Mouse (Mus musculus) effector memory CD4-positive, alpha-beta T cell, adult 7 months (primary cell): ENCODE measurements around the gene Alox15. TPM values are rescaled to one million over a fixed set of nuclear protein-coding genes. Genes with fewer than 3 reads are reported as not detected.

Experiments
- polyA plus RNA-seq: library from polyadenylated mRNA; unstranded; fragments of 100-300 nt; shearing (Covaris generic); gene quantifications from one replicate; pipeline ENCODE4 v1.2.1, GENCODE M21; 2017

Gene Alox15
- 0.26 TPM for polyA plus RNA-seq

DNA sequence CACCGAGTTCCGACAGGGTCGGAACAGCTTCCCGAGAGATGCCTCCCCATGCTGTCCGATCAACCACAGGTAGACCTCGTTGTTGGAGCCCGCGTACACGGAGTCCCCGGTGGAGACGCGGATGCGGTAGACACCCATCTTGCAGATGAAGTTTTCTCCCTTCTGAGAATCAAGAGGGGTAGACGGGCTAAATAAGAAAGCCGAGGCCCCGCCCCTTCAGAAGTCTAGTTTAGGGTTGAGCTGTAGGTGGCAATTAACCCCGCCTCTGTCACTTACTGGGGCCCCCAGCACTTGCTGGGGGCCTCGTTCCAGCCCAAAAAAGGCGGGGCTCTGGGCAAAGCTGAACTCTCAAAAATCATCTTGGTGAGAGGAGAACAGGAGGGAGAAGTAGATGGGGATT, at the start of gene Alox15:
Gene Alox15, minus strand, starts transcription at position 164 of the 400 bp plus-strand sequence.

DNA sequence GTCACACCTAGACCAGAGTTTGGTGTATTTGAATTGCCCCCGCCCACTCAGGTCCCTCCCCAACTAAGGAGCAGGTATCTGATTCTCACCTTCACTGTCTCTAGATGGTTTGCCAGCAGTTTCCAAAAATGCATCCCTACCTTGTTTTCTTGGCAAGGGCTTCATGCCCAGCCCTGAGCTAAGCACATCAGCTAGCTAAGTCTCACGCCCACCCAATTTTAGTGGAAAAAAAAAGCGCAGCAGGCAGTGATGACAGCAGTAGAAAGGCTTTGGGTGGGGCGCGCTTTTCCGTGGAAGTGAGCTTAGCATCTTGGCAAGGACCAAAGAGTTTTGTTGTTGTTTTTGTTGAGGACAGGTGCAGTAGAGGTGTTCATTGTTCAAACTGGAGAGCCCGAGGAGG, 29.3 kb downstream of the Alox15 start, which contains the start of gene Alox12e:
Gene Alox12e, minus strand, starts transcription at position 101 of the 400 bp plus-strand sequence.

Other genes with a start within 250 kb of the Alox15 start
- not detected for gene Mgl2, start 221.7 kb downstream of the Alox15 start, polyA plus RNA-seq
- gene Clec10a, start 195.8 kb downstream of the Alox15 start, polyA plus RNA-seq: not detected
- not detected for gene Slc16a11, start 139.3 kb downstream of the Alox15 start, polyA plus RNA-seq
- 0.65 TPM for gene Slc16a13, start 131.0 kb downstream of the Alox15 start, polyA plus RNA-seq
- 0.11 TPM for gene Bcl6b, start 122.2 kb downstream of the Alox15 start, polyA plus RNA-seq
- 86.1 TPM for gene 0610010K14Rik, start 114.1 kb downstream of the Alox15 start, polyA plus RNA-seq
- gene Gm21988, start 112.2 kb downstream of the Alox15 start, polyA plus RNA-seq: 4.5 TPM
- gene Rnasek, start 112.2 kb downstream of the Alox15 start, polyA plus RNA-seq: 200 TPM
- not detected for gene Alox12, start 96.7 kb downstream of the Alox15 start, polyA plus RNA-seq
- gene Alox12e, start 29.4 kb downstream of the Alox15 start, polyA plus RNA-seq: not detected
- gene Pelp1, start 58.0 kb upstream of the Alox15 start, polyA plus RNA-seq: 9.9 TPM
- 172 TPM for gene Arrb2, start 80.6 kb upstream of the Alox15 start, polyA plus RNA-seq
- 192 TPM for gene Med11, start 99.9 kb upstream of the Alox15 start, polyA plus RNA-seq
- 0.43 TPM for gene Zmynd15, start 107.4 kb upstream of the Alox15 start, polyA plus RNA-seq
- 3.0 TPM for gene Cxcl16, start 108.0 kb upstream of the Alox15 start, polyA plus RNA-seq
- 0.67 TPM for gene Tm4sf5, start 153.2 kb upstream of the Alox15 start, polyA plus RNA-seq
- not detected for gene Vmo1, start 162.6 kb upstream of the Alox15 start, polyA plus RNA-seq
- gene Gltpd2, start 167.2 kb upstream of the Alox15 start, polyA plus RNA-seq: not detected
- 301 TPM for gene Psmb6, start 173.3 kb upstream of the Alox15 start, polyA plus RNA-seq
- gene Gm40193, start 180.9 kb upstream of the Alox15 start, polyA plus RNA-seq: not detected
- gene Pld2, start 188.0 kb upstream of the Alox15 start, polyA plus RNA-seq: 12.7 TPM
- 24.3 TPM for gene Mink1, start 210.8 kb upstream of the Alox15 start, polyA plus RNA-seq